ENCODE assay signal across 10 mouse cellular contexts in the genomic region with DNA sequence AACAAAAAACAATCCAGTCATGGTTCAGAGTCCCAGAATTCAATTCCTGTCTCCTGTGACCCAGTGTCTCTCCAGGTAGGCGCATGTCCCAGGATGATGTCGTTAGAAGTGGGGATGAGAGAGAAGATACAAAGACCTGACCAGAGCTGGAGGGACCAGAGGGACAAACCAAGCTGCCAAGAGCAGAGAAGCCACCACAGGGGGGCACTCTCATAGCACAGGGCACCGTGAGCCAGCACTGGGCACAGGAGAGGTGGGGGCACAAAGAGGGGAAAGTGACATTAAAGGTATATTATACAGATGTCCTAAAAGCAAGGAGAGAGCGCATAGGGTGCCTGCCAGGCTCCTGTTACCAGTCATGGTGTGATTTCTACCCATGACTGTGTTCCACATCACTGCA. TPM values are rescaled to one million over a fixed set of nuclear protein-coding genes. Genes with fewer than 3 reads are reported as not detected.
DNase-seq lines count a peak whose midpoint lies in the region; ATAC-seq and TF ChIP-seq lines count a peak whose summit lies in the region.
"Had no signal": no experiment of that assay in that cellular context is flagged by ENCODE, and none has a peak within 500 bp of the region (broad histone marks: within the 10 kb centered on the region; RNA-seq: fewer than 3 reads in every experiment).

No protein-coding gene starts in this region.

- H3K4me2 ChIP-seq in heart, postnatal 0 days (ENCODE audit: low read depth, low read length), result no peak overlapping the region
- H3K4me2 ChIP-seq in midbrain, embryonic 11.5 days, result no peak overlapping the region
- no peak overlapping the region for H3K4me2 ChIP-seq in midbrain, embryonic 15.5 days
- no peak overlapping the region for H3K4me2 ChIP-seq in forebrain, embryonic 13.5 days
- H3K4me2 ChIP-seq: embryonic facial prominence, embryonic 13.5 days; heart, embryonic 15.5 days had no signal

- TF ChIP-seq EP300 in heart, postnatal 0 days (IDR thresholded peaks at IDR 0.05; ENCODE audit: low read depth), result no peak

- H3K9ac ChIP-seq in heart, postnatal 0 days (replicated peaks; ENCODE audit: low read depth, low read length), result no peak overlapping the region
- no peak overlapping the region for H3K9ac ChIP-seq in midbrain, embryonic 11.5 days (ENCODE audit: low read length)
- no peak overlapping the region for H3K9ac ChIP-seq in midbrain, embryonic 15.5 days
- H3K9ac ChIP-seq in forebrain, embryonic 13.5 days, result no peak overlapping the region
- H3K9ac ChIP-seq: embryonic facial prominence, embryonic 13.5 days; heart, embryonic 15.5 days had no signal

- H3K9me3 ChIP-seq in heart, postnatal 0 days (replicated peaks; ENCODE audit: control insufficient read depth, low read length), result no peaks in the 10 kb centered on the region
- no peaks in the 10 kb centered on the region for H3K9me3 ChIP-seq in heart, embryonic 10.5 days
- no peaks in the 10 kb centered on the region for H3K9me3 ChIP-seq in midbrain, embryonic 11.5 days (ENCODE audit: control insufficient read depth, low read length)
- H3K9me3 ChIP-seq in midbrain, embryonic 15.5 days, result no peaks in the 10 kb centered on the region
- no peaks in the 10 kb centered on the region for H3K9me3 ChIP-seq in forebrain, embryonic 13.5 days (replicated peaks)
- H3K9me3 ChIP-seq: embryonic facial prominence, embryonic 13.5 days; heart, embryonic 15.5 days had no signal

- H3K36me3 ChIP-seq in heart, postnatal 0 days (replicated peaks; ENCODE audit: control insufficient read depth, insufficient read depth, low read length), result no peaks in the 10 kb centered on the region
- H3K36me3 ChIP-seq in heart, embryonic 10.5 days, result no peaks in the 10 kb centered on the region
- H3K36me3 ChIP-seq in midbrain, embryonic 11.5 days (ENCODE audit: control insufficient read depth, insufficient read depth, low read length), result no peaks in the 10 kb centered on the region
- no peaks in the 10 kb centered on the region for H3K36me3 ChIP-seq in midbrain, embryonic 15.5 days (replicated peaks)
- H3K36me3 ChIP-seq in forebrain, embryonic 13.5 days (ENCODE audit: poor library complexity, severe bottlenecking), result no peaks in the 10 kb centered on the region
- H3K36me3 ChIP-seq: embryonic facial prominence, embryonic 13.5 days; heart, embryonic 15.5 days had no signal

- 53% methylated on average over 4 of the region's 4 CpGs for WGBS in heart, postnatal 0 days
- WGBS in heart, embryonic 10.5 days, result 58% methylated on average over 4 of the region's 4 CpGs
- WGBS in midbrain, embryonic 11.5 days, result 67% methylated on average over 4 of the region's 4 CpGs
- WGBS in midbrain, embryonic 15.5 days, result 60% methylated on average over 4 of the region's 4 CpGs
- 52% methylated on average over 4 of the region's 4 CpGs for WGBS in forebrain, embryonic 13.5 days

- peaks cover 8% of the 10 kb centered on the region for H3K27me3 ChIP-seq in heart, postnatal 0 days (ENCODE audit: control insufficient read depth, insufficient read depth, low read length)
- peaks cover 15% of the 10 kb centered on the region; the same call in 1 of the 2 replicates for H3K27me3 ChIP-seq in heart, embryonic 10.5 days (ENCODE audit: insufficient read depth, poor library complexity, severe bottlenecking)
- H3K27me3 ChIP-seq in midbrain, embryonic 11.5 days (ENCODE audit: control insufficient read depth, insufficient read depth, low read length), result no peaks in the 10 kb centered on the region
- no peaks in the 10 kb centered on the region for H3K27me3 ChIP-seq in midbrain, embryonic 15.5 days (replicated peaks)
- H3K27me3 ChIP-seq in forebrain, embryonic 13.5 days, result no peaks in the 10 kb centered on the region
- H3K27me3 ChIP-seq: embryonic facial prominence, embryonic 13.5 days had no signal

- peaks cover 9% of the 10 kb centered on the region; the same call in 1 of the 2 replicates for H3K4me1 ChIP-seq in heart, postnatal 0 days (ENCODE audit: control insufficient read depth, insufficient read depth)
- peaks cover 26% of the 10 kb centered on the region for H3K4me1 ChIP-seq in heart, embryonic 10.5 days
- H3K4me1 ChIP-seq in midbrain, embryonic 11.5 days (ENCODE audit: control insufficient read depth, insufficient read depth, low read length), result peaks cover 7% of the 10 kb centered on the region; the same call in 1 of the 2 replicates
- H3K4me1 ChIP-seq in midbrain, embryonic 15.5 days, result peaks cover 5% of the 10 kb centered on the region; the same call in 1 of the 2 replicates
- peaks cover 5% of the 10 kb centered on the region; the same call in 1 of the 2 replicates for H3K4me1 ChIP-seq in forebrain, embryonic 13.5 days

- TF ChIP-seq CTCF in heart, postnatal 0 days (IDR thresholded peaks at IDR 0.05; ENCODE audit: low read depth), result peak; percentile 48

- no peak for ATAC-seq in heart, postnatal 0 days (ENCODE audit: insufficient read depth, low read depth)
- no peak for ATAC-seq in midbrain, embryonic 11.5 days (ENCODE audit: low FRiP score)
- ATAC-seq in midbrain, embryonic 15.5 days (replicated peaks), result no peak
- no peak for ATAC-seq in forebrain, embryonic 13.5 days
- ATAC-seq in inflammation-experienced regulatory T-cells, adult 6 months, result no peak

- H3K4me3 ChIP-seq in heart, postnatal 0 days (ENCODE audit: low read depth, low read length), result no peak overlapping the region
- no peak overlapping the region for H3K4me3 ChIP-seq in heart, embryonic 10.5 days
- H3K4me3 ChIP-seq in midbrain, embryonic 11.5 days (ENCODE audit: low read depth, low read length), result no peak overlapping the region
- H3K4me3 ChIP-seq in midbrain, embryonic 15.5 days, result no peak overlapping the region
- H3K4me3 ChIP-seq in forebrain, embryonic 13.5 days, result no peak overlapping the region
- H3K4me3 ChIP-seq: embryonic facial prominence, embryonic 13.5 days; heart, embryonic 15.5 days had no signal

- no peak overlapping the region for H3K27ac ChIP-seq in heart, postnatal 0 days (ENCODE audit: low read depth)
- no peak overlapping the region for H3K27ac ChIP-seq in heart, embryonic 10.5 days
- no peak overlapping the region for H3K27ac ChIP-seq in midbrain, embryonic 11.5 days (ENCODE audit: low read depth, low read length)
- no peak overlapping the region for H3K27ac ChIP-seq in midbrain, embryonic 15.5 days
- no peak overlapping the region for H3K27ac ChIP-seq in forebrain, embryonic 13.5 days
- H3K27ac ChIP-seq: embryonic facial prominence, embryonic 13.5 days; heart, embryonic 15.5 days had no signal

- DNase-seq in heart, postnatal 0 days (ENCODE audit: low spot score), result no peak
- DNase-seq in heart, embryonic 10.5 days (ENCODE audit: low spot score), result no peak
- DNase-seq in midbrain, embryonic 11.5 days (ENCODE audit: low spot score, missing footprints), result peak; percentile 75
- peak; percentile 38 for DNase-seq in adrenal gland, postnatal 25 days
- peak; percentile 36 for DNase-seq in lung, postnatal 10 days

RNA-seq across cellular contexts. Expression of a gene that starts 25.9 kb away (rescaled TPM):
- 0.31 and 0.70 TPM in 2 replicates for total RNA-seq in heart, postnatal 0 days (2014; rRNA removed; ENCODE audit: low replicate concordance)
- polyA plus RNA-seq in heart, postnatal 0 days (2015; fragmentation: Nextera tagmentation; extraction: Ambion mirVana), result 0.22 and 0.31 TPM in 2 replicates
- polyA plus RNA-seq in heart, embryonic 10.5 days (2016; fragmentation: Nextera tagmentation; extraction: Ambion mirVana), result 1.1 and 2.1 TPM in 2 replicates
- polyA plus RNA-seq in midbrain, embryonic 11.5 days (2014; fragmentation: Nextera tagmentation; extraction: Ambion mirVana), result 1.9 and 2.5 TPM in 2 replicates
- 1.4 and 1.7 TPM in 2 replicates for polyA plus RNA-seq in midbrain, embryonic 15.5 days (2015; fragmentation: Nextera tagmentation; extraction: Ambion mirVana)
- 8.5 and 12.4 TPM in 2 replicates for total RNA-seq in adrenal gland, postnatal 25 days (2021)
- polyA plus RNA-seq in forebrain, embryonic 13.5 days (2015; fragmentation: Nextera tagmentation; extraction: Ambion mirVana), result 0.75 and 0.83 TPM in 2 replicates
- polyA plus RNA-seq in inflammation-experienced regulatory T-cells, adult 6 months (2017; shearing (Covaris generic)), result under 1 TPM in 2 of 3 experiments, not detected in 1; 0.04 to 0.19 TPM

Comparison
In these comparisons a context has a peak if more than half of its experiments do, and no peak if none do; other contexts are left out.
1. DNase-seq: peak in midbrain, embryonic 11.5 days (single experiment), adrenal gland, postnatal 25 days (single experiment) and lung, postnatal 10 days (single experiment); none in heart, postnatal 0 days (single experiment) and heart, embryonic 10.5 days (single experiment).